Mouse (Mus musculus): Measurements from ENCODE around the gene Nrip3. TPM values are rescaled to one million over a fixed set of nuclear protein-coding genes. Genes with fewer than 3 reads are reported as not detected.

The Nrip3 gene
- total RNA-seq, 2 experiments from 2014 or later: 0.20 to 0.21 TPM

Other genes with a start within 250 kb of the Nrip3 start
- gene St5, start 78.4 kb downstream of the Nrip3 start, total RNA-seq (2021): 10 to 100 TPM; 19.3 to 27.9 TPM
- gene Akip1, start 78.3 kb downstream of the Nrip3 start, total RNA-seq (2021): 10 to 100 TPM; 13.5 to 14.7 TPM
- gene BC051019, start 58.2 kb downstream of the Nrip3 start, total RNA-seq (2021): under 1 TPM in 1 of 2 experiments, not detected in 1; 0.64 TPM
- not detected for gene Ascl3, start 50.3 kb downstream of the Nrip3 start, total RNA-seq (2021)
- gene Tmem9b, start 29.1 kb downstream of the Nrip3 start, total RNA-seq (2021): 10 to 100 TPM; 29.2 to 31.1 TPM
- gene Scube2, start 83.7 kb upstream of the Nrip3 start, total RNA-seq (2021): 10 to 100 TPM; 24.1 to 32.0 TPM
- 100 to 1,000 TPM; 122 to 123 TPM for gene Dennd5a, start 178.4 kb upstream of the Nrip3 start, total RNA-seq (2021)
- 10 to 100 TPM; 43.4 to 54.7 TPM for gene Tmem41b, start 204.9 kb upstream of the Nrip3 start, total RNA-seq (2021)
- gene Ipo7, start 236.2 kb upstream of the Nrip3 start, total RNA-seq (2021): 10 to 100 TPM; 96.4 to 99.0 TPM